Mouse (Mus musculus) liver, postnatal 0 days (tissue): ENCODE results near the gene Nlrc4. TPM values are rescaled to one million over a fixed set of nuclear protein-coding genes. Genes with fewer than 3 reads are reported as not detected.

ENCODE experiments used
- ATAC-seq: fragments of 200-750 bp; cut with Nextera tagmentation; 2 replicates; pipeline ENCODE4 v1.8.0; 2017; ENCODE audit warnings: mild to moderate bottlenecking, moderate library complexity
- DNase-seq: peaks from one replicate; pipeline ENCODE4 v3.0.0-alpha.2; 2016
- H3K27ac ChIP-seq: fragments of 300-500 bp; sonication (generic); 2 replicates; pipeline ENCODE4 v1.5.1; 2014; ENCODE audit warnings: antibody characterized with exemption, moderate library complexity, mild to moderate bottlenecking, low read depth
- H3K27me3 ChIP-seq: fragments of 300-500 bp; sonication (generic); 2 replicates; pipeline ENCODE4 v1.6.1; 2014; ENCODE audit warnings: low read length, control low read depth, mixed read lengths; ENCODE audit not compliant: insufficient read depth
- H3K36me3 ChIP-seq: fragments of 300-500 bp; sonication (generic); replicated peaks from 2 replicates; pipeline ENCODE4 v1.6.1; 2014; ENCODE audit warnings: mild to moderate bottlenecking, control low read depth, low read length, moderate library complexity, mixed read lengths; ENCODE audit not compliant: insufficient read depth
- H3K4me1 ChIP-seq: fragments of 300-500 bp; sonication (generic); 2 replicates; pipeline ENCODE4 v1.6.1; 2014; ENCODE audit warnings: antibody characterized with exemption, mild to moderate bottlenecking, control low read depth; ENCODE audit not compliant: insufficient read depth
- H3K4me2 ChIP-seq: fragments of 300-500 bp; sonication (generic); 2 replicates; pipeline ENCODE4 v1.6.1; 2014; ENCODE audit warnings: low read depth, mild to moderate bottlenecking, low read length, moderate library complexity, mixed read lengths
- H3K4me3 ChIP-seq: fragments of 300-500 bp; sonication (generic); 2 replicates; pipeline ENCODE4 v1.5.1; 2014; ENCODE audit warnings: low read depth, low read length
- H3K9ac ChIP-seq: fragments of 300-500 bp; sonication (generic); replicated peaks from 2 replicates; pipeline ENCODE4 v1.6.1; 2014; ENCODE audit warnings: mild to moderate bottlenecking, moderate library complexity
- H3K9me3 ChIP-seq: fragments of 300-500 bp; sonication (generic); 2 replicates; pipeline ENCODE4 v1.6.1; 2016; ENCODE audit warnings: mild to moderate bottlenecking, control low read depth, low read length, mixed read lengths
- CTCF ChIP-seq: sonication (generic); IDR thresholded peaks from 2 replicates; pipeline ENCODE4 v1.5.1; 2016; ENCODE audit warnings: antibody characterized with exemption, low read depth
- EP300 ChIP-seq: IDR thresholded peaks from 2 replicates; pipeline ENCODE4 v1.6.1; 2016; ENCODE audit warnings: antibody characterized with exemption, low read depth, mild to moderate bottlenecking
- WGBS: fragments of 180-500 bp; shearing (Covaris S2); extraction: QIAGEN DNeasy Blood & Tissue Kit; methylation state at CpG from one replicate; pipeline ENCODE4 v1.1.7; 2014; ENCODE audit not compliant: insufficient replicate concordance; 5-methylcytosine and 5-hydroxymethylcytosine counted together
- polyA plus RNA-seq: library from polyadenylated mRNA; unstranded; fragments of >200 nt; fragmentation: Nextera tagmentation; extraction: Ambion mirVana; gene quantifications from 2 replicates; pipeline ENCODE4 v1.2.1, GENCODE M21; 2015

Nlrc4 gene
- 0.50 and 0.53 TPM in 2 replicates for polyA plus RNA-seq

DNA sequence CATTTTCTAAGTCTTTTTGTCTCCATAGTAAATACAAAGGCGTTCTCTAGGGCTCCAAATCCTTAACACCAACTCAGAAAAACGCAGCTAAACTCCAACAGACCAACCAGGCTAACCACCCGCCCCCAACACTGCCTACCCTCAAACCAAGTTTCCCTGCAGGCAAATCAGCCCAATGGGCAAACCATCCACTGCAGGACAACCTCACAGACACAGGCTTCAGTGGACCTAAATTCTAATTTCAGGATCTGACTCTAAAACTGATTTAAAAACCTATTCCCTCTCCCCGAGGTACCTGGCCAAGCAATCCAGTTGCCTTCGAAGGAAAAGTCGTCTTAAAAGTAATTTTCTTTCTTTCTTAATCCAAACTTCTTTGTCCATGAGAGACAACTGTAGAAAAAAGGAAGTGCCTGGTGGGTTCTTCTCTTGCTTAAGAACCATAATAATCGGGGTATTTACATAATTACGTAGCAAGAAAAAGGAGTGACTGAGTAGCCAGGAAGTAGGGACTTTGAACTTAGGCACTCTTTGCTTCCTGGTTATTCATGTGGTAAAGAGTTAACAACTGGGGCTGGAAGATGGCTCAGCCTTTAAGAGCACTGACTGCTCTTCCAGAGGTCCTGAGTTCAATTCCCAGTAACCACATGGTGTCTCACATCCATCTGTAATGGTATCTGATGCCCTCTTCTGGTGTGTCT, at the start of gene Nlrc4:
TSS of gene Nlrc4 (minus strand) at position 432 of the 698 bp plus-strand sequence.
- H3K27me3 ChIP-seq, result no peaks in the 10 kb centered on the region
- 42% methylated on average over 8 of the region's 8 CpGs for WGBS
- no peak for DNase-seq
- no peaks in the 10 kb centered on the region for H3K9me3 ChIP-seq
- peak within 1 kb of the TSS; percentile 64 for H3K27ac ChIP-seq
- 0 out of 2 replicates have a peak, but pooled peaks cover 4% of the 10 kb centered on the region for H3K4me1 ChIP-seq
- peak within 1 kb of the TSS; percentile 31 for H3K4me3 ChIP-seq
- peak within 1 kb of the TSS; percentile 42; the same call in 1 of the 2 replicates for H3K4me2 ChIP-seq
- ATAC-seq, result no peak
- no peaks in the 10 kb centered on the region for H3K36me3 ChIP-seq
- TF ChIP-seq EP300 (no peak), CTCF (no peak)
- no peak within 1 kb of the TSS for H3K9ac ChIP-seq

DNA sequence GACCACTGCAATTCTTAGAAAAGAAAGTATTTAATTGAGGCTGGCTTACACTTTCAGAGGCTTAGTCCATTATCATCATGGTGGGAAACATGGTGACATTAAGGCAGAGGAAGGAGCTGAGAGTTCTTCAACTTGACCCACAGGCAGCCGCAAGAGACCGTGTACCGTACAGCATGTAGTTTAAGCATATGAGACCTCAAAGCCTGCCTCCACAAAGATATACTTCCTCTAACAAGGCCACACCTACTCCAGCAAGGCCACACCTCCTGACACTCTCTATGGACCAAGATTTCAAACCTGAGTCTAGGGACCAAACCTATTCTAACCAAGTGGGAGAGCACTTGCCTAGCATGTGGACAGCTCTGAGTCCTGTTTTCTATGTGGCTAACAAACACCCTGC, 49.7 kb upstream of the Nlrc4 start:
- DNase-seq, result no peak
- H3K4me2 ChIP-seq, result no peak overlapping the region

DNA sequence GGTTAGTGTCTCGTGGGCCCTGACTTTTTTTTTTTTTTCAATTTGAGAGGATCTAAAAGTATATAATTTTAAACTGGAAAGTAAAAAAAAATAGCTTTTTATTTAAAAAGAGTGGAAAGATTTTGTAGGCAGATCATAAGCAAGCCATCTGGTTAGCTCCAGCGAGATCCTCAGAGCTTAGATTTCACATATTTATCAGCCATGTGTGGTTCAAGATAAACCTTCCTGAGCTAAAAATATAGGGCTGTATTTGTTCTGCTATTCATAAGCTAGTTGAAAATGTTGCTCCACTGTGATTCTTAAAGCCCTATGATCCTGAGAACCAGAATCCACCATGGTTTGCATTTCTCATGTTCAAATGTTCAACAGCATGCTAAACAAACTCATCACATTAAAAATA, 49.0 kb upstream of the Nlrc4 start:
- H3K36me3 ChIP-seq, result no peaks in the 10 kb centered on the region
- no peaks in the 10 kb centered on the region for H3K4me1 ChIP-seq
- no peak overlapping the region for H3K4me2 ChIP-seq
- TF ChIP-seq EP300 (no peak), CTCF (no peak)
- no peak overlapping the region for H3K9ac ChIP-seq
- DNase-seq (no peak), ATAC-seq (no peak)
- no peaks in the 10 kb centered on the region for H3K9me3 ChIP-seq
- WGBS, result 55% methylated on average over 2 of the region's 2 CpGs
- no peaks in the 10 kb centered on the region for H3K27me3 ChIP-seq
- no peak overlapping the region for H3K27ac ChIP-seq
- H3K4me3 ChIP-seq, result no peak overlapping the region

More for the DNA sequence above, 49.7 kb upstream of the Nlrc4 start:
- H3K9me3 ChIP-seq, result no peaks in the 10 kb centered on the region
- no peak for TF ChIP-seq EP300
- no peak for TF ChIP-seq CTCF
- H3K9ac ChIP-seq, result no peak overlapping the region
- ATAC-seq, result no peak
- no peak overlapping the region for H3K27ac ChIP-seq
- no peaks in the 10 kb centered on the region for H3K27me3 ChIP-seq
- no peaks in the 10 kb centered on the region for H3K36me3 ChIP-seq
- WGBS, result 33% methylated on average over 3 of the region's 3 CpGs
- no peak overlapping the region for H3K4me3 ChIP-seq
- H3K4me1 ChIP-seq, result no peaks in the 10 kb centered on the region

DNA sequence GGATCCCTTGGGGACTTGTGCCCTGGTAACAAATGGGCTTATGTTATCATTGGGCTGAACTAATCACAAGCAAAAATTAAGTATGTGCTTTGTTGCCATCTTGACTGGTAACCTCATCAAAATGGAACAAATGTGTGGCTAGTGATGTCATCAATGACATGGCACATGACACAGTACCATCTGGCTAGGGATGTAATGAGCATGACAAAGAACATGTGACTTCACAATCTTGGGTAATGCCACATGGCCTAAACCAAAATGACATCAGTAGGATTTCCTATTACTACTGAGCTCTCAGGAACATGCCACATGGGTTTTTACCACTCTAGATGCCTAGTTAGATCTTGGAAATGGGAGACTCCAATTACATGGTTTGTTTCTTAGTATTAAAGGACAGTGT, 42.1 kb upstream of the Nlrc4 start:
- no peak for DNase-seq
- no peaks in the 10 kb centered on the region for H3K4me1 ChIP-seq
- H3K27ac ChIP-seq, result no peak overlapping the region
- peaks cover 48% of the 10 kb centered on the region for H3K36me3 ChIP-seq
- no peaks in the 10 kb centered on the region for H3K27me3 ChIP-seq
- 0 out of 2 replicates have a peak, but pooled peaks have one; percentile 19 for ATAC-seq
- H3K9ac ChIP-seq, result no peak overlapping the region
- H3K4me2 ChIP-seq, result no peak overlapping the region
- TF ChIP-seq CTCF (no peak), EP300 (no peak)
- H3K9me3 ChIP-seq, result no peaks in the 10 kb centered on the region
- no peak overlapping the region for H3K4me3 ChIP-seq

DNA sequence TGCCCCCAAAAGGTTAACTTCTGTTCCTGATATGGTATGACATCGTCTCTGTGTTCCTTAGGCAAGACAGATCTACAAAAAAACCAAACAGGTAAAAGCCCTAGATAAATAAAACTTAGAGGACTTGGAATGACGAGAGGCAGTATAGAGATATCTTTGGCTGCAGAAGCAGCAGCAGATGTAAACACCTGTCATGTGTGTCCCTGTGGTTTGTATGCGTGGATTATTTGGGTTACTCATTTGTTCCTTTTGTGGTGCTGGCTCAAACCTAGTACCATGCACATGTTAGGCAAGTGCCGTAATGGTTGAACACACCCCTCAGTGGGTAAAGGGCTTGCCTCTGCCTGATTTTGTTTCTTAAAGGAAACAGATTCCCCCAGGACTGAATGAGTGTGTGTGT, 41.3 kb upstream of the Nlrc4 start:
- H3K4me2 ChIP-seq, result no peak overlapping the region
- H3K4me3 ChIP-seq, result no peak overlapping the region
- TF ChIP-seq EP300 (no peak), CTCF (no peak)
- H3K9ac ChIP-seq, result no peak overlapping the region
- no peak overlapping the region for H3K27ac ChIP-seq
- DNase-seq, result no peak
- no peaks in the 10 kb centered on the region for H3K4me1 ChIP-seq
- H3K36me3 ChIP-seq, result peaks cover 54% of the 10 kb centered on the region
- ATAC-seq, result no peak
- WGBS, result 82% methylated on average over 4 of the region's 4 CpGs
- H3K9me3 ChIP-seq, result no peaks in the 10 kb centered on the region
- H3K27me3 ChIP-seq, result no peaks in the 10 kb centered on the region

DNA sequence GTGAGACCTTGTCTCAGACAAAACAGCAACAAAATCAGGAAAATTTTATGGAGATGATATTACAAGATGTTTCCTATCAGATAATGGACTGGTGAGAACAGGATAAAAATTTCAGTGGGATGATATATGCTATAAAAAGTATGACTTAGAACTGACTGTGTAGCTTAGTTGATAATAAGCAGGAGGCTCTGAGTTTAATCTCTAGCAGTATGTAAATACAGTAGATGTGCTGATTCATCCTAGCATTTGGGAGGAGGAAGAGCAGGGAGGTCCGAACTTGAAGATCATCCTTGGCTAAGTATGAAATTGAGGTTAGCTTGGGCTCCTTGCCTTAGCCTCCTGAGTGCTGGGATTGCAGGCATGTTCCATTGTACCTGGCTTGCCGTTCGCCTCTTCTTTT, 32.6 kb upstream of the Nlrc4 start:
- ATAC-seq (no peak), DNase-seq (no peak)
- Histone ChIP-seq H3K4me2 (peak overlapping the region; percentile 72), H3K4me1 (no peaks in the 10 kb centered on the region; the same call in 1 of the 2 replicates), H3K27ac (peak overlapping the region; percentile 74), H3K27me3 (no peaks in the 10 kb centered on the region), H3K9me3 (no peaks in the 10 kb centered on the region), H3K36me3 (peaks cover 34% of the 10 kb centered on the region), H3K4me3 (peak overlapping the region; percentile 80), H3K9ac (no peak overlapping the region)
- TF ChIP-seq EP300 (no peak), CTCF (no peak)
- 83% methylated on average over 3 of the region's 3 CpGs for WGBS
